Mouse (Mus musculus): ENCODE results near the gene Rxylt1. TPM values are rescaled to one million over a fixed set of nuclear protein-coding genes. Genes with fewer than 3 reads are reported as not detected.

Gene Rxylt1
- polyA plus RNA-seq, 1 experiment: not detected

- 58% methylated on average over 5 of the region's 5 CpGs for WGBS
- H3K4me3 ChIP-seq (ENCODE audit: insufficient read depth, low read depth, low read length): no peak overlapping the region
- no peak for TF ChIP-seq POLR2A (IDR thresholded peaks at IDR 0.05; ENCODE audit: insufficient read depth, low read depth, low read length)
- no peak for TF ChIP-seq CTCF (IDR thresholded peaks at IDR 0.05; ENCODE audit: insufficient read depth, low read depth, low read length)
- no peak overlapping the region for H3K27ac ChIP-seq (ENCODE audit: insufficient read depth, low read depth, low read length)
- peaks cover under 1% of the 10 kb centered on the region; the same call in 1 of the 2 replicates for H3K4me1 ChIP-seq (ENCODE audit: control insufficient read depth, insufficient read depth, low read length)
Observed at GRCm38 (mm10) chr10:122102675-122103074, 5.5 kb upstream of the Rxylt1 start.

DNA sequence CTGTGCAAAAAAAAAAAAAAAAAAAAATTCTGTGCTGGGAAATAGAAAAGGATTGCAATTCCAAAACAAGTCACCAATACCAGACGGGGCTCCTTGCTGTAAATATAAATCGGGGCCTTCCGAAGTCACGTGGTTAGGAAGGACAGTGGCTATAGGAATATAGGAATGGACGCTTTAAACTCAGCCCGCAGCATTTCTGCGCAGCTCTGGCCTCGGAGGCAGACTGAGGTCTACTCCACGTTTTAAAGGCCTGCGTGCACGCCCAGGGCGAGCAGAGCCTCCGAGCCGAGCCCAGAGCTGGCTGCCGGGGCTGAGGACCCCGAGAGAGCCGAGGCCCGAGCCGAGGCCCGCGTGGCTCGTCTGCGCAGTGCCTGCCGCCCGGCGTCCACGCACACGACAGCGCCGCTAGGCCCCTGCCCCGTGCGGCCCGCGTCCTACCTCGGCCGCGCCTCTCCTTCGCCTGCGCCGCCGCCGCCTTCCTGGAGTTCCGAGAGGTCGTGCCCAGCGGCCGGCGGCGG is 650 bp downstream of the Rxylt1 start:
- H3K4me1 ChIP-seq (ENCODE audit: control insufficient read depth, insufficient read depth, low read length): peaks cover 4% of the 10 kb centered on the region; the same call in 1 of the 2 replicates
- peak overlapping the region; percentile 69 for H3K4me3 ChIP-seq (ENCODE audit: insufficient read depth, low read depth, low read length)
- H3K27ac ChIP-seq (ENCODE audit: insufficient read depth, low read depth, low read length): peak overlapping the region; percentile 37
- 0% methylated on average over 48 of the region's 48 CpGs for WGBS
- TF ChIP-seq POLR2A (IDR thresholded peaks at IDR 0.05; ENCODE audit: insufficient read depth, low read depth, low read length) (no peak), CTCF (IDR thresholded peaks at IDR 0.05; ENCODE audit: insufficient read depth, low read depth, low read length) (no peak; the same call in 1 of the 2 replicates)

GRCm38 (mm10) chr10:122090472-122090871 is 6.7 kb downstream of the Rxylt1 start:
- TF ChIP-seq POLR2A (IDR thresholded peaks at IDR 0.05; ENCODE audit: insufficient read depth, low read depth, low read length) (no peak), CTCF (IDR thresholded peaks at IDR 0.05; ENCODE audit: insufficient read depth, low read depth, low read length) (no peak)
- no peak overlapping the region for H3K4me3 ChIP-seq (ENCODE audit: insufficient read depth, low read depth, low read length)
- no peaks in the 10 kb centered on the region for H3K4me1 ChIP-seq (ENCODE audit: control insufficient read depth, insufficient read depth, low read length)
- no peak overlapping the region for H3K27ac ChIP-seq (ENCODE audit: insufficient read depth, low read depth, low read length)
- 84% methylated on average over 1 of the region's 1 CpGs for WGBS

GRCm38 (mm10) chr10:122081352-122081751 is 15.8 kb downstream of the Rxylt1 start:
- WGBS: 95% methylated on average over 1 of the region's 1 CpGs
- Histone ChIP-seq H3K4me3 (ENCODE audit: insufficient read depth, low read depth, low read length) (no peak overlapping the region), H3K4me1 (ENCODE audit: control insufficient read depth, insufficient read depth, low read length) (no peaks in the 10 kb centered on the region), H3K27ac (ENCODE audit: insufficient read depth, low read depth, low read length) (no peak overlapping the region)
- TF ChIP-seq POLR2A (IDR thresholded peaks at IDR 0.05; ENCODE audit: insufficient read depth, low read depth, low read length) (no peak), CTCF (IDR thresholded peaks at IDR 0.05; ENCODE audit: insufficient read depth, low read depth, low read length) (no peak)

GRCm38 (mm10) chr10:122069153-122069552 is 28.0 kb downstream of the Rxylt1 start:
- H3K4me1 ChIP-seq (ENCODE audit: control insufficient read depth, insufficient read depth, low read length): no peaks in the 10 kb centered on the region
- no peak overlapping the region for H3K4me3 ChIP-seq (ENCODE audit: insufficient read depth, low read depth, low read length)
- TF ChIP-seq CTCF (IDR thresholded peaks at IDR 0.05; ENCODE audit: insufficient read depth, low read depth, low read length) (no peak), POLR2A (IDR thresholded peaks at IDR 0.05; ENCODE audit: insufficient read depth, low read depth, low read length) (no peak)
- no peak overlapping the region for H3K27ac ChIP-seq (ENCODE audit: insufficient read depth, low read depth, low read length)

DNA sequence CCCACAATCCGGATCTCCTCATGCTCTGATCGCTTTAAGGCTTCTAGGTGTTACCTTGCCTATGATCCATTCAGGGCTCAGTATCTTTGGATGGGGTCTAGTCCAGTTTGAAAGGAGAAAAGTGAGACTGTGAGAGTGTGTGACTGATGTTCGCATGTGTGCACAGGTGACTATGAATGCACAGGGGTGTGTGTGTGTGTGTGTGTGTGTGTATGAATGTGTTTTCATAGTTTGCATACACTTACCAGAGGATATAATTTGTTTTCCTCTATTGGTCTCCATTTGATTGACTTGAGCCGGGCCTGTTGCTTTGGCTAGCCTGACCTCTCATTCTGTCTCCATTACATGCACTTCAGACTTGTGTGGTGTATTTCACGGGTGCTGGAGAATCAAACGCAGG is 41.3 kb downstream of the Rxylt1 start:
- TF ChIP-seq CTCF (IDR thresholded peaks at IDR 0.05; ENCODE audit: insufficient read depth, low read depth, low read length) (no peak), POLR2A (IDR thresholded peaks at IDR 0.05; ENCODE audit: insufficient read depth, low read depth, low read length) (no peak)
- Histone ChIP-seq H3K4me1 (ENCODE audit: control insufficient read depth, insufficient read depth, low read length) (no peaks in the 10 kb centered on the region), H3K27ac (ENCODE audit: insufficient read depth, low read depth, low read length) (no peak overlapping the region), H3K4me3 (ENCODE audit: insufficient read depth, low read depth, low read length) (no peak overlapping the region)
- 96% methylated on average over 6 of the region's 6 CpGs for WGBS

DNA sequence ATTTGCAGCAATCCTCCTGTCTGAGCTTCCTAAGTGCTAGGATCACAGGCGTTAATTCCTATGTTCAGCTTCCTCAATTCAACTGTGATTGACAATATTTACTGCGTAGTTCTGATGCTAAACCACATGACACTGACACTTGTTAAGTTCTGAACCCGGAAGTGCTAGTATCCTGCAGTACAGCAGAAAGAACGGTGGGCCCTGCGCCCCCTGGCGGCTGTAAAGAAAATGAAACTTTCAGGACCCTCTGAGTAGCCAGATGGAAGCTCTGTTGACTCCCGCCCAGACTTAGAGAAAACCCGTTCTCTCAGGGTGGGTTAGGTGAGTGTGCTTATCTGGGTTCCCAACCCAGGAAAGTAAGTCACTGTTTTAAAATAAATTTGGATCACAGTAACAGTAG is 42.6 kb downstream of the Rxylt1 start:
- 13% methylated on average over 8 of the region's 8 CpGs for WGBS
- TF ChIP-seq CTCF (IDR thresholded peaks at IDR 0.05; ENCODE audit: insufficient read depth, low read depth, low read length) (peak; percentile 53; the same call in 1 of the 2 replicates), POLR2A (IDR thresholded peaks at IDR 0.05; ENCODE audit: insufficient read depth, low read depth, low read length) (no peak)
- H3K4me1 ChIP-seq (ENCODE audit: control insufficient read depth, insufficient read depth, low read length): no peaks in the 10 kb centered on the region
- H3K4me3 ChIP-seq (ENCODE audit: insufficient read depth, low read depth, low read length): no peak overlapping the region
- no peak overlapping the region for H3K27ac ChIP-seq (ENCODE audit: insufficient read depth, low read depth, low read length)

GRCm38 (mm10) chr10:122051831-122052230 is 45.3 kb downstream of the Rxylt1 start:
- Histone ChIP-seq H3K4me3 (ENCODE audit: insufficient read depth, low read depth, low read length) (no peak overlapping the region), H3K4me1 (ENCODE audit: control insufficient read depth, insufficient read depth, low read length) (peaks cover 3% of the 10 kb centered on the region; the same call in 1 of the 2 replicates), H3K27ac (ENCODE audit: insufficient read depth, low read depth, low read length) (no peak overlapping the region)
- peak; percentile 99 for TF ChIP-seq CTCF (IDR thresholded peaks at IDR 0.05; ENCODE audit: insufficient read depth, low read depth, low read length)
- no peak for TF ChIP-seq POLR2A (IDR thresholded peaks at IDR 0.05; ENCODE audit: insufficient read depth, low read depth, low read length)
- 21% methylated on average over 6 of the region's 6 CpGs for WGBS

DNA sequence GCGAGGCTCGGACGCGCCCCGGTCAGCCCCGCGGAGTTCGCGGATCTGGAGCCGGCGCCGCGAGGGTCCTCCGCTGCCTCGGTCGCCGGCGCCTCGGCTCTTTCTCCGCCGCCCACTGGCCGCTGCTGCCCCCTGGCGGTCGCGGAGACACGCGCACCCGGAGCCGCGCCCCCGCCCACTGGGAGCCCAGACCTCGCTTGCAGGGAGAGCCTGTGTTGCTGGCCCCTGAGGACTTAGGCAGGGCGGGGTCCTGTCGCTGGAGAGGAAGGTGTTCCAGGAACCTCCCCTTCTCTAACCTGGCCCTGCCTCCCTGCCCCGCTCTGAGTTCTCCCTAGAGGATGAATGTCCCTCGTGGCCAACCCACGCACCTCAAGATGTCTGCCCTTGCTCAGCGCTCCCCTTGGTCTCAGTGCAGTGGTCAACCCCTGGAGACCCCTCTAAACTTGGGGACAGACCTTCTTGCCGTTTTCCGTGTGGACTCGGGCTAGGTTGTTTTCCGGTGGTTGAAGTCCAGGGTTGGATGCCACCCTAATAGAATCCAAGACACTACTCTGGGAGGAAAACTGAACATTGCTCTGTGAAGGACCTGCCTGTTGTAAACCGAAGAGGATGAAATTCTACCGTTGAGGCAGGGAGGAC is 49.3 kb downstream of the Rxylt1 start:
- Histone ChIP-seq H3K4me3 (ENCODE audit: insufficient read depth, low read depth, low read length) (peak overlapping the region; percentile 66), H3K27ac (ENCODE audit: insufficient read depth, low read depth, low read length) (no peak overlapping the region), H3K4me1 (ENCODE audit: control insufficient read depth, insufficient read depth, low read length) (peaks cover 9% of the 10 kb centered on the region; the same call in 1 of the 2 replicates)
- 13% methylated on average over 44 of the region's 44 CpGs for WGBS
- no peak for TF ChIP-seq POLR2A (IDR thresholded peaks at IDR 0.05; ENCODE audit: insufficient read depth, low read depth, low read length)
- peak; percentile 92 for TF ChIP-seq CTCF (IDR thresholded peaks at IDR 0.05; ENCODE audit: insufficient read depth, low read depth, low read length)
